Mouse (Mus musculus) intestine, embryonic 16.5 days (tissue): ENCODE measurements around the gene Gm28845. TPM values are rescaled to one million over a fixed set of nuclear protein-coding genes. Genes with fewer than 3 reads are reported as not detected.

Experiments
- polyA plus RNA-seq: library from polyadenylated mRNA; unstranded; fragments of >200 nt; fragmentation: Nextera tagmentation; extraction: Ambion mirVana; gene quantifications from 2 replicates; pipeline ENCODE4 v1.2.1, GENCODE M21; 2015

Gene Gm28845
- polyA plus RNA-seq, 1 experiment from 2014 or later = not detected

Other genes with a start within 250 kb of the Gm28845 start
- 3.4 and 3.9 TPM in 2 replicates for gene Plekhm3, start 162.7 kb downstream of the Gm28845 start, polyA plus RNA-seq
- 0.11 and 1.4 TPM in 2 replicates for gene Akr1cl, start 86.8 kb downstream of the Gm28845 start, polyA plus RNA-seq
- gene Cryge, start 68.4 kb downstream of the Gm28845 start, polyA plus RNA-seq = not detected in 2 replicates
- gene Crygd, start 56.1 kb downstream of the Gm28845 start, polyA plus RNA-seq = not detected in 2 replicates
- gene Crygc, start 45.9 kb downstream of the Gm28845 start, polyA plus RNA-seq = not detected in 2 replicates
- gene Crygb, start 37.3 kb downstream of the Gm28845 start, polyA plus RNA-seq = not detected in 2 replicates
- not detected in 2 replicates for gene Cryga, start 16.2 kb downstream of the Gm28845 start, polyA plus RNA-seq
- gene D630023F18Rik, start 3.7 kb upstream of the Gm28845 start, polyA plus RNA-seq = 0.34 TPM in 1 of 2 replicates, not detected in the other
- gene Idh1, start 66.9 kb upstream of the Gm28845 start, polyA plus RNA-seq = 302 and 321 TPM in 2 replicates
- 6.2 and 8.8 TPM in 2 replicates for gene Pikfyve, start 67.1 kb upstream of the Gm28845 start, polyA plus RNA-seq
- gene Pth2r, start 162.5 kb upstream of the Gm28845 start, polyA plus RNA-seq = 0.07 TPM in 1 of 2 replicates, not detected in the other